Mouse (Mus musculus): Measurements from ENCODE around the gene Brd1.
"Not testable (repeated sequence)": the region's sequence is repeated elsewhere in the genome, so short reads cannot be mapped to it uniquely, and the experiment has no call there.

The Brd1 gene

DNA sequence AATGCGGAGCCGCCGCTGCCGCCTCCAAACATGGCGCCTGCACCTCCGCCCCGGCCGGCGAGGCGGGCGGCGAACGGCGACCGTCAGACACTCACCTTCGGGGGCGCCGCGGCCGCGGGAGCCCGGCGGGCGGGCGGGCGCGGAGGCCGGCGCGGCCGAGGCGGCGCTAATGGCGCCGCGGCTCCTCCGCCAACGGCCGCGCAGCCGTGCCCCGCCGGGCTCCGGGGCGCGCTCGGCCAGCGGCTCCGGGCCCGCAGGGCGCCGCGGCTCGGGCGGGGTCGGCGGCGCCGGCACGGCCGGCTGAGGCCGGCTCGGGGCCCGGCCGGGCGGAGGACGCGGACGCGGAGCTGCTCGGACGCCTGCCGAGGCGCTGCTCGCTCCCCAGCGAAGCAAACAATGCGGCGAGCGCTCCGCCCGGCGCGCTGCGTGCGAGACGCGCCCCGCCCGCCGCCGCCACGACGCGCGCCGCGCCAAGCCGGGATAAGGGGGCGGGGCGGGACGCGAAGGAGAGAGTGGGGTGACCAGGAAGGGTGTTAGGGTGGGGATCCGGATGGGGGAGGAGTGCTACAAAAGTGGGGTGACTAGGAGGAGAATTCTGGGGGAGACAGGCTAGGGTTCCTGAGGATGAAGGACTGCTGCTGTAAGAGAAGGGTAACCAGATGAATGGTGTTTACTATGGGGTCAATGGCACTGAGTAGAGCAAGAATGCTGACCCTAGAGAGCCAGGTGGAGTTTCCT, at the start of gene Brd1:
Gene Brd1, minus strand, starts transcription at position 400 of the 738 bp plus-strand sequence.
- DNase-seq (ENCODE audit: low spot score): peak; percentile 84

- not testable (repeated sequence) for DNase-seq (ENCODE audit: low spot score)
Measured at GRCm38 (mm10) chr15:88774630-88775029, 40.6 kb upstream of the Brd1 start.

- DNase-seq (ENCODE audit: low spot score): no peak
Measured at GRCm38 (mm10) chr15:88768537-88768936, 34.5 kb upstream of the Brd1 start.

DNA sequence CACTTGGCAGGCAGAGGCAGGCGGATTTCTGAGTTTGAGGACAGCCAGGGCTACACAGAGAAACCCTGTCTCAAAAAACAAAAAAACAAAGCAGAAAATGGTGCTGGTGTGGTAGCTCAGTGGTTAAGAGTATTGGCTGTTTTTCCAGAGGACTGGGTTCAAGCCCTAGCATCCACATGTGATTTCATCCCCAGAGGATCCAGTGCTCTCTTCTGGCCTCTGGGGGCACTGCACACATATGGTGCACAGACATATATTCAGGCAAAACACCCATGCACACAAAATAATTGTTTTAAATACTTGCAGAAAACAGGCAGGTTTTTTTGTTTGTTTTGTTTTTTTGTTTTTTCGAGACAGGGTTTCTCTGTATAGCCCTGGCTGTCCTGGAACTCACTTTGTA, 32.1 kb upstream of the Brd1 start:
- not testable (repeated sequence) for DNase-seq (ENCODE audit: low spot score)

- no peak for DNase-seq (ENCODE audit: low spot score)
Measured at GRCm38 (mm10) chr15:88761551-88761950, 27.5 kb upstream of the Brd1 start.

GRCm38 (mm10) chr15:88758061-88758460, 24.0 kb upstream of the Brd1 start:
- DNase-seq (ENCODE audit: low spot score): no peak

GRCm38 (mm10) chr15:88755761-88756160, 21.7 kb upstream of the Brd1 start:
- no peak for DNase-seq (ENCODE audit: low spot score)

- no peak for DNase-seq (ENCODE audit: low spot score)
Measured at GRCm38 (mm10) chr15:88754896-88755295, 20.9 kb upstream of the Brd1 start.

- no peak for DNase-seq (ENCODE audit: low spot score)
Measured at GRCm38 (mm10) chr15:88752403-88752733, 18.3 kb upstream of the Brd1 start.

DNA sequence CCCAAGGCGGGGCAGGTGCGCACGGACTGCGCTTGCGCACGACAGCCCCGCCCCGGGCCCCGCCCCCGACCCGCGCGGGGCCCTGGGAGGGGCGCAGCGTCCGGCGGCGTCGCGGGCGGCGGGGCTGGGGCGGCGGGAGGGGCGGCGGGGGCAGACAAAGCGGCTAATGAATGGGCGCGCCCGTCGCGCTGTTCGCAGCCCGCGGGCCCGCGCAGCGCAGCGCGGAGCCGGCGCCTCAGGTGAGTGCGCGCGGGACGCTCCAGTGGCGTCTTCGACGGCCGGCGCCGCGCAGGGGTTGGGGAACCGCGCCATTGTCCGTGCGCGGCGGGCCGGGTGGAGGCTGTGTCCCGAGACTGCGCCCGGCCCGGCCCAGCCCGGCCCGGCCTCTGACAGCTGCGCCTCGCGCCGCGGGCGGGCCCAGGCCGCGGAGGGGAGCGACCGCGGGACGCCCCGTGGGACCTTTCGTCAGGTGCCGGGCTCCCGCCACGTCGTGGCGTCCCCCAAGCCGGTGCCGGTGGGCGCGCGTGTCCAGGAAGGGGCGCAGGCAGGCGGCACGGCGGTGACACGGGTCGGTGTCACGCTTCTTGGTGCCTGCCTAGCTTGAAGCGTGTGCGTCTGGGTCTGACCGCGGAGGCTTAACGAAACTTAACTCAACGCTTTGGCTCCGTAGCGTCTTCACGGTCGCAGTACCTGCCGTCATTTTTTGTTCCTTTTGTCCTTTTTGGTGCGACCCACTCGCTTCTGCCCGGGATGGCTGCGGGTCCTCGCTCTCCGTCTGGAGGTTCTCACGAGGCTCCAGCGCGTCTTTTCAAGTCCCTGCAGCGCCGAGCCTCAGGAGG, 17.8 kb upstream of the Brd1 start, which contains the start of gene Zbed4:
Gene Zbed4, plus strand, starts transcription at position 97 of the 839 bp plus-strand sequence.
- no peak for DNase-seq (ENCODE audit: low spot score)

DNA sequence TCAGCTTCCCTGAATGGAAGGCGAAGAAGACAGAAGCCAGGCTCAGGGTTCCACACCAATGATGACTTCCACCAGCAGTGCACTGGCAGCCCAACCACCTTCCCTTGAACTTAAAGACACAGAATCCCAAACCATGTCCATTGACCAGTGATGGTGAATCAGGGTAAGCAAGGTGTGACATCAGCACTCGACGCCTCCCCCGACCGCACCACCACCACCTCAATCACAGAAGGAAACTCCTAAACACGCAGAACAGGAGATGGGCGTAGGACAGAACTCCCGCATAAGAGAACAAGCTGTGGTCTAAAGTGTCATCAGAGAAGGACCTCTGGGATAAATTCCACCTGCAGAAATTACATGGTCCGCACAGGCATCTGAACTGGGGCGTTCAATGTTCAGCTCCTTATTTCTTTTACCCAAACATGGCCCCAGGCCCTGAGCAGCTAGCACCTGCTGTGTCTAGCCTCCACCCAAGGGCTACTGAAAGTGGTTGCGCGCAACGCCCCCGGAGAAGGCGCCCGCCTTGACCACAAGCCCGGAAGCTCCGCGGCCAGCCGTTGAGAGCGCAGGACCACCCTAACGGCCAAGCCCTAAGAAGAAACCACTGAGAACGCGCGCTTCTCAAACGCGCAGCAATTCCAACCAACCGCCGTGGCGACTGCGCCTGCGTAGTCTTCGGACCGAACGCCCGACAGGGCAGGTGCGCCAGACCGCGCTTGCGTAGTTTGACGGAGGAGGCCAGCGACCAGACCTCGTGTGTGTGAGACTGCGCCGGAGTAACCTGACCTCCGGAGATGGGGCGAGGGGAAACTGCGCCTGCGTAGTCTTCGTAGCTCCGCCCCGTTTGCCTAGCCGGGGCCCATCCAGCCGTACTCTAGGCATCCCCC, 16.9 kb upstream of the Brd1 start:
- peak; percentile 99 for DNase-seq (ENCODE audit: low spot score)

GRCm38 (mm10) chr15:88750032-88750431, 16.0 kb upstream of the Brd1 start:
- no peak for DNase-seq (ENCODE audit: low spot score)

- not testable (repeated sequence) for DNase-seq (ENCODE audit: low spot score)
Measured at GRCm38 (mm10) chr15:88749617-88750016, 15.6 kb upstream of the Brd1 start.

GRCm38 (mm10) chr15:88745926-88746325, 11.9 kb upstream of the Brd1 start:
- no peak for DNase-seq (ENCODE audit: low spot score)

GRCm38 (mm10) chr15:88745347-88745746, 11.3 kb upstream of the Brd1 start:
- DNase-seq (ENCODE audit: low spot score): no peak

- DNase-seq (ENCODE audit: low spot score): not testable (repeated sequence)
Measured at GRCm38 (mm10) chr15:88743371-88743770, 9.3 kb upstream of the Brd1 start.

DNA sequence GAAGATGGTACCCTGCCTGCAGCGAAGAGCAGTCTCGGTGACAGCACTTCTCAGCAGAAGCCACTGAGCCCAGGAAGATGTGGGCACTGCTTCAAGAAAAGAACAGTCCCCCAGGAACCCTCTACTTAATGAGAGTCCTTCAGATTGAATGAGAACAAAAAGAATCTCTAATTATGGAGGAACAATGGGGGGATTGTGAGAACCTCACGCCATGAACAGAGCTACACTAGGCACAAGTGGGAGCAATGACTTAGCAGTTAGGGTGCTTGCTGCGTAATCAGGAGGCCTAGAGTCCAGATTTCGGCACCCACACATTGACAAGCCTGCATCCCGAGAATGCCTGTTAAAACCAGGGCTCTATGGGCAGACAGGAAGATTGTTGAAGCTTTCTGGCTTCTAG, 7.3 kb upstream of the Brd1 start:
- DNase-seq (ENCODE audit: low spot score): no peak

- no peak for DNase-seq (ENCODE audit: low spot score)
Measured at GRCm38 (mm10) chr15:88738466-88738865, 4.4 kb upstream of the Brd1 start.

- DNase-seq (ENCODE audit: low spot score): no peak
Measured at GRCm38 (mm10) chr15:88736166-88736565, 2.1 kb upstream of the Brd1 start.

DNA sequence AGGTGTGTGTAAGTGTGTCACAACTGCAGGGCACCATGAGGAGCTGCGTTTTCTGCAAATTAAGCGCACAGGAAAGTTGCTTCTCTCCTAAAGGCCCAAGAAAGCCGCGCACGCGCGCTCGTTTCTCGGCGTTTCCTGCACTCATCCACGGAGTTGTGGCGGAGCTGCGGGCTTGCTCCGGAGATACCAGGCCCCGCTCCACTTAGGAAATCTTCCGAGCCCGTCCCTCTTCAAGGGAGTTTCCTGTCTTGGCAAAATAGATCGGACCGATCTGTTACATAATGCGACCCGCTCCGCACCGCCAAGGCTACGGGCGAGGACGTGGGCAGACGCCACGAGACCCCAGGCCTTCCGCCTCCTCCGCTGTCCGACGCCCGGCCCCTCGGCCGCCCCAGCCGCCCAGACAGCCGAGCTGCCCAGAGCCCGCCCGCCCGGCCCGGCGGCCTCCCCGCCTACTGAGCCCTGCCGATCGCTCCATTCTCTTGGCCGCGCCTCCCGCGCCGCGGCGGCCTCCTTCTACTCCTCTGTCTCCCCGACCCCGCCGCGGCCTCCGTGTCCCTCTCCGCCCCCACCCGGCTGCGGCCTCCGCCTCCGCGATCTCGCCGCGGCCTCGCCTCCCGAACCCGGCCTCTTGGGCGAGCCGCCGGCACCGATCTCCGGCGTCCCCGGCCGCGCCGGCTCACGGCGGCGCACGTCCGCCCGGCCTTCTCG, 837 bp downstream of the Brd1 start:
- DNase-seq (ENCODE audit: low spot score): peak; percentile 69

GRCm38 (mm10) chr15:88732405-88733020, 1.5 kb downstream of the Brd1 start:
- DNase-seq (ENCODE audit: low spot score): no peak

All from ovary, postnatal 36 days (tissue).